Mouse (Mus musculus): ENCODE measurements around the gene Esrp2.

Esrp2 gene

GRCm38 (mm10) chr8:106147868-106148565 is 11.2 kb upstream of the Esrp2 start:
- no peak for DNase-seq

- no peak for DNase-seq
Measured at GRCm38 (mm10) chr8:106146014-106146413, 9.2 kb upstream of the Esrp2 start.

- no peak for DNase-seq
Measured at GRCm38 (mm10) chr8:106145331-106145730, 8.6 kb upstream of the Esrp2 start.

GRCm38 (mm10) chr8:106140769-106141168 is 4.0 kb upstream of the Esrp2 start:
- peak; percentile 89 to 90 for DNase-seq

GRCm38 (mm10) chr8:106140191-106140590 is 3.4 kb upstream of the Esrp2 start:
- no peak for DNase-seq

- DNase-seq = no peak
Measured at GRCm38 (mm10) chr8:106138616-106139015, 1.8 kb upstream of the Esrp2 start.

GRCm38 (mm10) chr8:106137906-106138477 is 1.2 kb upstream of the Esrp2 start:
- DNase-seq = peak; percentile 71 to 80

GRCm38 (mm10) chr8:106137218-106137905 is 588 bp upstream of the Esrp2 start:
- DNase-seq = no peak

- DNase-seq = peak; percentile 59 to 73
Measured at GRCm38 (mm10) chr8:106135672-106136071, 1.1 kb downstream of the Esrp2 start.

GRCm38 (mm10) chr8:106134751-106135571 is 1.8 kb downstream of the Esrp2 start:
- peak; percentile 84 to 92 for DNase-seq

- no peak for DNase-seq
Measured at GRCm38 (mm10) chr8:106133946-106134345, 2.8 kb downstream of the Esrp2 start.

- no peak for DNase-seq
Measured at GRCm38 (mm10) chr8:106133526-106133925, 3.2 kb downstream of the Esrp2 start.

- DNase-seq = no peak
Measured at GRCm38 (mm10) chr8:106132356-106132755, 4.4 kb downstream of the Esrp2 start.

- DNase-seq = no peak
Measured at GRCm38 (mm10) chr8:106131488-106132222, 5.1 kb downstream of the Esrp2 start.

- no peak for DNase-seq
Measured at GRCm38 (mm10) chr8:106131021-106131420, 5.8 kb downstream of the Esrp2 start.

- DNase-seq = no peak
Measured at GRCm38 (mm10) chr8:106130505-106130904, 6.3 kb downstream of the Esrp2 start.

GRCm38 (mm10) chr8:106129997-106130396 is 6.8 kb downstream of the Esrp2 start:
- no peak for DNase-seq

GRCm38 (mm10) chr8:106129232-106129930 is 7.4 kb downstream of the Esrp2 start:
- DNase-seq = no peak

- DNase-seq = no peak
Measured at GRCm38 (mm10) chr8:106127882-106128410, 8.8 kb downstream of the Esrp2 start.

- DNase-seq = no peak
Measured at GRCm38 (mm10) chr8:106127054-106127453, 9.7 kb downstream of the Esrp2 start.

- DNase-seq = no peak
Measured at GRCm38 (mm10) chr8:106126055-106126454, 10.7 kb downstream of the Esrp2 start.

Measured in kidney, postnatal 4 days (tissue).